Mouse (Mus musculus): ENCODE results near the gene Kctd14.
"Not testable (repeated sequence)": the region's sequence is repeated elsewhere in the genome, so short reads cannot be mapped to it uniquely, and the experiment has no call there.

Gene Kctd14

GRCm38 (mm10) chr7:97451023-97451422 is at the start of gene Kctd14:
Gene Kctd14 (plus strand): TSS chr7:97451323.
- not testable (repeated sequence) for ATAC-seq (ENCODE audit: insufficient number of reproducible peaks, low FRiP score, low TSS enrichment)

GRCm38 (mm10) chr7:97407145-97407544 is 44.0 kb upstream of the Kctd14 start:
- ATAC-seq (ENCODE audit: insufficient number of reproducible peaks, low FRiP score, low TSS enrichment) = no peak

DNA sequence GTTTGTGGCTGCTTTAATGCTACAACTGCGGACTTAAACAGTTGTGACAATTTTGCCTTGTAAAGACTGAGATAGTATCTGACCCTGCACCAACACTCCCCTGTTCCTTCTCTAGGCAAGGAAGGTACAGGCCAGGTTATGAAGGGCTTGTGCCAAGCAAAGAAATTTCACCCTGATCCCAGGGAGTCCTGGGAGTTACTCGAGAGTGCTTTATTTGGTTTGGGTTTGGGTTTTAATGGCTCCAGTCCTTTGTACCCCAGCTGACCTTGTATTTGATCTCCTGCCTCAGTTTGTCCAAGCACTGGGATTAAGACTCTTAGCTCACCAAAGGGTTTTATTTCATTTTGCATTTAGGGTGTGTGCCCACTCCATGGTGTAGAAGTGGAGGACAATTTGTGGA is 40.0 kb upstream of the Kctd14 start:
- ATAC-seq (ENCODE audit: insufficient number of reproducible peaks, low FRiP score, low TSS enrichment) = no peak

DNA sequence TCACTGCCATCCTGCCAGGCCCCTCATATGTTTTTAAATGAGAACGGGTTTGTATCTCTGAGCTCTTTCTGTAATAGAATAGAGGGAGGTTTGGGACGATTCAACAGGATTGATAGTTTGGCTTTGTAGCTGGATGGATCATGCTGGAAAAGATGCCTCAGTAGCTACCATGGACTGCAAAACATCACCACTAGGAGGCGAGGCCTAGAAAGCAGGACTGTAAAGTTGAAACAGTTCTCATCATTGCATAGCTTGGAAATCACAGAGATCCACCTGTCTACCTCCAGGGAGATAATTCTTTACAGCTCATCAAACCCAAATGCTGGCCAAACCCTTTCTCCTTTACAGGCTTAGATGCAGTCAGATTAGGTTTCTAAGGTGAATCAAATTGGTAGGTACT is 39.5 kb upstream of the Kctd14 start:
- ATAC-seq (ENCODE audit: insufficient number of reproducible peaks, low FRiP score, low TSS enrichment) = no peak

DNA sequence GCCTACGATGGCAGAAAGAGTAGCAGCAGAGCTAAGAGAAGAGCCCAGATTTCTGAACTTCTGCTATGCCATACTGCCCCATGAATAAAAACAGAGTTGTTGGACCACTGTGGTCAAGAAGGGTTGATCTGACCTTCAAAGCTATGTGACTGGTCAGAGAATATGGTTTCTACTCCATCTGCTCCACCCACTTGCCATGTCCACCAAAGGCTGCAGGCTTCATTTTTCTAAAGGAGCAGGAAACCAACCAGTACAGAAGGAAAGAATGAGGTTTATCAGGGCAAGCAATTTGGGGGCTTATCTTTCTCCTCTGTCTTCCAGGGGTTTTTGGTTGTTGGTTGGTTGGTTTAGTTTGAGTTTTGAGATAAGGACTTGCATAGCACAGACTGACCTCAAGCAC is 37.1 kb upstream of the Kctd14 start:
- ATAC-seq (ENCODE audit: insufficient number of reproducible peaks, low FRiP score, low TSS enrichment) = no peak

GRCm38 (mm10) chr7:97414426-97414825 is 36.7 kb upstream of the Kctd14 start:
- no peak for ATAC-seq (ENCODE audit: insufficient number of reproducible peaks, low FRiP score, low TSS enrichment)

DNA sequence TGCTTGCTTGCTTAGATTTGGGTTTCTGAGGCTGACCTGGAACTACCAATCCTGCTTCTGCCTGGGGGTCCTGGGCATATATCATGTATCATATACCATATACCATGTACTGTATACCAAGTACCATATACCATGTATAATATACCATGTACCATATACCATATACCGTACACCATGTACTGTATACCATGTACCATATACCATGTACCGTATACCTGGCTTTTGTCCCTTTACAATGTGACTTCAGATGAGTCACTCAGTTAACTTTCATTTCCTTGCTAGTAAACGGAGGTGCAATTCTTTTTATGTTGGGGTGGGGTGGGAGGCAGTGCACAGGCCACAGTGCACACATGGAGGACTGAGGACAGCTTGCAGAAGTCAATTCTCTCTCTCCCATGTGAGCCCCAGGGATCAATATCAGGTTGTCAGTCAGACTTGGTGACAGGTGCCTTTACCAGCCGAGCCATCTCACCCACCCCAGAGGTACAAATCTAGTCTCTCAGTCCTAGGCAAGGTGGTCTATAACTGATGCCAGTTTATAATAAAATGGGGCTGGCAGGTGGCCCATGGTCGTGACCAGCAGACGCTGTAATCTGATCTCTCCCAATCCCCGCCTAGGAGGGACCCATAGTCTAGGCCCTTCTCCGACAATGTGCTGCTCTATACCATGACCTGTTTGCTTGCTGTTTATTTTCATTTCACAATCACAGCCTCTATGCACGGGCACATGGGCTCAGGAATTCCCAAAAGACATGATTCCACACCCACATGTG is 36.0 kb upstream of the Kctd14 start:
- no peak for ATAC-seq (ENCODE audit: insufficient number of reproducible peaks, low FRiP score, low TSS enrichment)

DNA sequence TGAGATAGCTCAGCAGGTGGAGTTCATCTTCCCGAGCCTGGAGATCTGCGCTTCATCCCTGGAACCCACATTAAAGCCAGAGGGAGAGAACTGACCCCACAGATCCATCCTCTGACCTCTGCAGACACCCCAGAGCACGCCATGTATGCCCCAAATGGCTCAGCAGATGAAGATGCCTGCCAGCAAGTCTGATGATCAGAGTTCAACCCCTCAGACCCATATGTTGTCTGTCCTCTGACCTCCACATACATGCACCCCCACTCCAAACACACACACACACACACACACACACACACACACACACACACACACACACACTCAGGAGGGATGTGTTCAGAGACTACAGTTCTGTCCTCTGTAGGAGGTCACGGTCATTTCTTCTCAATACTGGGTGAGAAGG is 34.6 kb upstream of the Kctd14 start:
- no peak for ATAC-seq (ENCODE audit: insufficient number of reproducible peaks, low FRiP score, low TSS enrichment)

DNA sequence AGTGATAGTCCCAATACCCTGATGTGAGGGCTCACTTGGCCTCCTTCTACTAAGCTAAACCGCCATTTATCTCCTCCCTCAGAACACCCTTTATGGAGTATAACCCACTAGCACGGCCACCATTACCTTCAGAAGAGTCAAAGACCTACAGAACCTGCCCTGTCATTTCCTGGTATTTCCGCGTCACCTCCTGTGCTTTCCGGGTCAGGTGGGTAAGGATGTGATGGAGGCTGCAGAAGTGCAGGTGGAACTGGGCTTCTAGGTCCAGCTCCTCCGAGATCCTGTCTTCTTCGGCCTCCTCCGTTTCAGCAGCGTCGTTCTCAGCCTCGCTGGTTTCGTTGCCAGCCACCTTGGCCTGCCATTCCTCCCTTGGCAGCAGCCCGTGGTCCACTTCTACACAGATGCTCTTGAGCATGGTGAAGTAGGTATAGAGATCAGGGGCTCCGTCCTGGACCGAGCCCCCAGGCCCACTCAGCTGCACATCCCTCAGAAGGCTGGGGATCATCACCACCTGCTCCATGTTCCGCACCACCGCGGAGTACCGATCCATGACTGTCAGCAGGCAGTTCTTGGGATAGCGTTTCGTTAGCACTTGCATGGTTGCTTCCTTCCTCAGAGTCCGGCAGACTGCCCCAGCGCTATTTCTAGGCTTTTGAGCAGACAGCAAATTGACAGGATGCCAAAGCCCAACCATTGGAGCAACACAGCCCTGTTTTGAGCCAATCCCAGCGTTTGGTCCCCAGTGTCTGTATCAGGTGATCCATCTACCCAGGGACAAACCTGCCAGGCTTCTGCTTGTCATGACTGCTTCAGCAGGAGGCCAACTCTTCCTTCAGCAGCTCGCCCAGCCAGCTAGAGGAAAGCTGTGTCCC is 34.0 kb upstream of the Kctd14 start, which contains the start of gene Thrsp:
Thrsp (minus strand) TSS at position 825 of the 872 bp plus-strand sequence.
- peak; percentile 88 for ATAC-seq (ENCODE audit: insufficient number of reproducible peaks, low FRiP score, low TSS enrichment)

GRCm38 (mm10) chr7:97418717-97419116 is 32.4 kb upstream of the Kctd14 start:
- ATAC-seq (ENCODE audit: insufficient number of reproducible peaks, low FRiP score, low TSS enrichment) = no peak

DNA sequence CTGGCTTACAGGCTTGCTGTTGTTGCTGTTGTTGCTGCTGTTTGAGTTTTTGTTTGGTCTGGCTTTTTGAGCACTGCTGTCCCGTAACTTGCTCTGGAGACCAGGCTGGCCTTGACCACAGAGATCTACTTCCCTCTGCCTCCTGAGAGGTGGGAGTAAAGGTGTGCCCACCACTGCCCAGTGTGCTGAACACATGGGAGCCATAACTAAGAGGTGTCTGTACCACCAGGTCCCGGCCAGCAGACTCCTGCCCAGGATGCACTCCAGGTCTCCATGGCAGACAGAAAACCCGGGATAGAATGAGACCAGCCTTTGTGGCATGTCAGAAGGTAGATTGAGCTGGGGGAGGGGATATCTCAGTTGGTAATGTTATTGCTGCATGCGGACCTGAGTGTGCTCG is 32.0 kb upstream of the Kctd14 start:
- ATAC-seq (ENCODE audit: insufficient number of reproducible peaks, low FRiP score, low TSS enrichment) = no peak

DNA sequence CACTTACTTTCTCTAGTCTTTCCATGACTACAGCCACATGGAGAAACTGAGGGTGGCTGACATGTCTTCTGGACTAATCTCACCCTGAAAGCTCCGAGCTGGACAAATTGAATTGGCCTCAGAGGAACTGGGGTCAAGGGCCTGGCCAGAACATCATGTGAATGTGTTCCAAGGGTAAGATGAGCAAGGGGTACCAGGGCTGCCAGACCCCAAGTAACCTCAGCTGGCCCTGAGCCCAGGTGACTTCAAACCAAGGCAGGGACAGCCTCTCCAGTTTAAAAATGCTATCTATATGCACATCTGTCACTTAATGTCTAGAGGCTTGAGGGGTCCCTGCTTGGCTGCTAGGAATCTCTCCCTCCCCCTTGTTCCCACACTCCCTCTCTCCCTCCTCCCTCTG is 30.7 kb upstream of the Kctd14 start:
- no peak for ATAC-seq (ENCODE audit: insufficient number of reproducible peaks, low FRiP score, low TSS enrichment)

DNA sequence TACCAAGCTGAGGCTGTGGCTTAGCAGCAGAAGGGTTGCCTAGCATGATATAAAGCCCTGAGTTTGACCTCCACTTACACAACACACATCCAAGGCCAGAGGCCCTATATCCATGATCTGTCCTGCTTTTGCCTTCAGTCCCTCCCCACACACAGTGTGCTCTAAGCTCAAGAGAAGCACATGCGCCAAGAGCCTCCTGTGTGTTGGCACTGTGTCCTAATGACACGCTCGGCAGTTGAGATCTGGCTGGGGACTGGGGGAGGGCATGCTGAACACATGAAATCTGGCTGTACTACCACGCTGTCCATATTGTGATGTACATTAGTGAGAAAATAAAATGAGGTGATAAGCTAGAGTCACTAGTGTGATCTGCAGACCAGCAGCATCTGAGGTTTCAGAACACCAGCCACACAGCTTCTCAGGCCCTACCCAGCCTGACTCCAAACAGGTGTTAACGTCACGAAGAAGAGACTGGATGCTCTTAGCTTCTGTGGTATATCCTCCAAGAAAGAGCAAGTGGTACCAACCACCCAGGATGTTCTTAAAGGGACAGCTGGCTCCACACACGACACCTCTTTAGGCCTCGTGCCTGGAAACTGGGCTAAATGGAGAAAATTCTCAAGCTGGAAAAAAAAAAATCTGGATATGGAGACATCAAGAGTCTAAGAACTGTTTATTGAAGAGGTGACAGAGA is 30.0 kb upstream of the Kctd14 start:
- no peak for ATAC-seq (ENCODE audit: insufficient number of reproducible peaks, low FRiP score, low TSS enrichment)

DNA sequence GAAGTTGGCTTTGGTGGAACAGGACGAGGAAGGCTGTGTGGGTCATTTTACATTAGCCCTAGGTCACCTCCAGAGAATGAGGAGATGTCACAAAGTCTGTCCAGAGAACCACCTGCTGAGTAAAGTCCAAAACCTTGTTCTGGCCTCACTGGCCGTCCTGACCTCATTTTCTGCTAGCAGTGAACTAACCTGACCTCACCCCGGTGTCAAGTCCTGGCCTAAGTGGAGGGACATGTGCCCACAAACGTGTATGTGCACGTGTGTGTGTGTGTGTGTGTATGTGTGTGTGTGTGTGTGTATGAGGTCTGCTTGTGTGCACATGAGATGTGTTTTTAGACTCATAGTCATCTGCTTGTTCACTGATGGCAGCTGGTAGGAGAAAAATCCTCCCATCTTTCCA is 27.4 kb upstream of the Kctd14 start:
- ATAC-seq (ENCODE audit: insufficient number of reproducible peaks, low FRiP score, low TSS enrichment) = no peak

- ATAC-seq (ENCODE audit: insufficient number of reproducible peaks, low FRiP score, low TSS enrichment) = peak; percentile 63
Observed at GRCm38 (mm10) chr7:97424621-97425245, 26.4 kb upstream of the Kctd14 start.

DNA sequence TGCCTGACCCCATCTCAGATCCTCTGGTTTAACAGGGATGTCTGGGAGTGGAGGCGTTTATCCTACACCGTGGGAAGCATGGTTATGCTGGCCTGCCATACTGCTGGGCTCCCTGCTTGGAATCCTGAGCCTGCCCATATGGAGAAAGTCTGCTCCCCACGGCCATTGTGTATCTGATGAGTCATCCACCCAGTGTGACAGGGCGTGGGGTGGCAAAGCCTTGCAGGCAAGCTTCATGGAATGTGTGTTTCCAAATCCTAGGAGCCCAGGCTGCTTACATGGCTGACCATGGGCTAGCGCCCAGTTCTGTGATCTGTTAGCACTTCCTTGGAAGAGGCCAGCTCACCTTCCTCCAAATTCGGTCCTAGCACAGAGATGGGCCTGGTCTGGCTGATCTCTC is 24.6 kb upstream of the Kctd14 start:
- peak; percentile 45; the same call in 1 of the 2 replicates for ATAC-seq (ENCODE audit: insufficient number of reproducible peaks, low FRiP score, low TSS enrichment)

DNA sequence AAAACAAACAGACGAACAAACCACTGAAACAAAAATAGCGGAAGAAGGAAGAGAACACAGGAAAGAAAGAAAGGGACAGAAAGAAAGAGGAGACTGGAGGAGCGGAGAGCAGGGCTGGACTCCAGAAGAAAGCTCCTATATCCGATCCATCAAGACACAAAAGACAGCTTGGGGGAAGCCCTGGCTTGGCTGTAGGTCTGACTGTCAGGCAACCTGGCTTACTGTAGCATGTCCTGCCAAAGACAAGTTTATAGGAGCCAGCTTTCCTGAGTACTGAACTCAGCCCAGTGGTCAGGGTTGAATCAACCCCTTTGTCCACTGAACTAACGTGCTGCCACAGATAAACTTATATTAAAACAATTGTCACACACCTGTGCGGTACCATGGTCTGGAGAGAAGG is 23.8 kb upstream of the Kctd14 start:
- ATAC-seq (ENCODE audit: insufficient number of reproducible peaks, low FRiP score, low TSS enrichment) = no peak

- ATAC-seq (ENCODE audit: insufficient number of reproducible peaks, low FRiP score, low TSS enrichment) = peak; percentile 42; the same call in 1 of the 2 replicates
Observed at GRCm38 (mm10) chr7:97427778-97428420, 23.2 kb upstream of the Kctd14 start.

DNA sequence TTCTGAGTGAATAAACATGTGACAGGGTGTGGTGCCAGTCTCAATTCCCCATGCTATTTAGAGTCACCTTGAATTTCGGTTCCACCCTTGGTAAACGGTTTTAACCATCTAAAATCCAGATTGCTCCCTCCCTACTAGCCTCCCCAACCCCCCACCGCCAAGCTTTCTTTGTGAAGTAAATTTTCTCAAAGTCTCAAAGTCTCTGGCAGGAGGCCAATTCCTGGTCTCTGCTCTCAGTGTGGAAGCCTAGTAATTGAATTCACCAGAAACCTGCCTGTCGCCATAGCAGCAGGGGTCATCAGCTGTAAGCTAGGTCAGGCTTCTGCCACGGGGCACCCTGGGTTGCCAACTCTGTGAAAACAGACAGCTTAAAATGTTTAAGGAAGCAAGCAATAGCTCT is 21.4 kb upstream of the Kctd14 start:
- ATAC-seq (ENCODE audit: insufficient number of reproducible peaks, low FRiP score, low TSS enrichment) = no peak

DNA sequence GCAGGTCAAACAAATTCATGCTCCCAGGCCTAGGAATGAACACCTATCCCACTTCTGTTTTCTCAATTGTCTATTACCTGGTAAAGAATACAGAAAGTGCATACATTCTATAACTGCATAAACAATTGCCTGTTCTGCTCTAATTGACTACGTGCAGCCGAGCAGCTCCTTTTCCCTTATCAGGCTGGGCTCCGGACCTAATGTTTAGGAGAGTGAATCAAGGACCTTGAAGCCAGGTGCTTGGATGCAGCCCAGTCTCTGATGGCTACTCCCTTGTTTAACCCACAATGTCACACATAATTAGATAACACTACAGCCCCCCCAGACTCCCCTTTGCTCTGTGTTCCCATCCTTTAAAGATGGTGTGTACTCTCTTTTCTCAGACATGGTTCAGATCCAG is 17.6 kb upstream of the Kctd14 start:
- not testable (repeated sequence) for ATAC-seq (ENCODE audit: insufficient number of reproducible peaks, low FRiP score, low TSS enrichment)

Measured in cerebellum, adult (tissue).